Mouse (Mus musculus): Measurements from ENCODE around the gene Ptpn22. TPM values are rescaled to one million over a fixed set of nuclear protein-coding genes. Genes with fewer than 3 reads are reported as not detected.

Gene Ptpn22
- polyA plus RNA-seq, 1 experiment from 2014 or later = 2.4 TPM

GRCm38 (mm10) chr3:103857977-103858563 is 1.5 kb upstream of the Ptpn22 start:
- H3K9ac ChIP-seq (replicated peaks; ENCODE audit: low read depth) = no peak overlapping the region
- ATAC-seq (no peak), DNase-seq (ENCODE audit: low spot score) (no peak)
- H3K4me3 ChIP-seq (ENCODE audit: low read depth, low read length) = no peak overlapping the region
- no peaks in the 10 kb centered on the region for H3K36me3 ChIP-seq (ENCODE audit: insufficient read depth, low read length)
- H3K9me3 ChIP-seq (ENCODE audit: low read length) = no peaks in the 10 kb centered on the region
- WGBS = 83% methylated on average over 6 of the region's 6 CpGs
- H3K4me1 ChIP-seq (ENCODE audit: insufficient read depth, low read depth, low read length) = 0 out of 2 replicates have a peak, but pooled peaks cover 3% of the 10 kb centered on the region
- no peak for TF ChIP-seq CTCF (IDR thresholded peaks at IDR 0.05)
- no peak overlapping the region for H3K27ac ChIP-seq (ENCODE audit: low read length)
- H3K4me2 ChIP-seq (replicated peaks; ENCODE audit: low read depth, low read length) = no peak overlapping the region
- no peaks in the 10 kb centered on the region for H3K27me3 ChIP-seq (replicated peaks; ENCODE audit: insufficient read depth, low read length)

GRCm38 (mm10) chr3:103859851-103860391 is 326 bp downstream of the Ptpn22 start:
- H3K4me3 ChIP-seq (ENCODE audit: low read depth, low read length) = no peak overlapping the region
- no peak overlapping the region for H3K27ac ChIP-seq (ENCODE audit: low read length)
- 0 out of 2 replicates have a peak, but pooled peaks cover 3% of the 10 kb centered on the region for H3K4me1 ChIP-seq (ENCODE audit: insufficient read depth, low read depth, low read length)
- no peaks in the 10 kb centered on the region for H3K9me3 ChIP-seq (ENCODE audit: low read length)
- H3K36me3 ChIP-seq (ENCODE audit: insufficient read depth, low read length) = no peaks in the 10 kb centered on the region
- 51% methylated on average over 6 of the region's 6 CpGs for WGBS
- TF ChIP-seq EP300 (IDR thresholded peaks at IDR 0.05) = no peak
- TF ChIP-seq CTCF (IDR thresholded peaks at IDR 0.05) = no peak
- 0 out of 2 replicates have a peak overlapping the region, but pooled peaks have one; percentile 1 for H3K9ac ChIP-seq (replicated peaks; ENCODE audit: low read depth)
- no peaks in the 10 kb centered on the region for H3K27me3 ChIP-seq (replicated peaks; ENCODE audit: insufficient read depth, low read length)
- ATAC-seq (peak; percentile 55), DNase-seq (ENCODE audit: low spot score) (peak; percentile 53)
- peak overlapping the region; percentile 6; the same call in 1 of the 2 replicates for H3K4me2 ChIP-seq (replicated peaks; ENCODE audit: low read depth, low read length)

- Histone ChIP-seq H3K36me3 (ENCODE audit: insufficient read depth, low read length) (no peaks in the 10 kb centered on the region), H3K27ac (ENCODE audit: low read length) (no peak overlapping the region), H3K4me3 (ENCODE audit: low read depth, low read length) (no peak overlapping the region), H3K9me3 (ENCODE audit: low read length) (no peaks in the 10 kb centered on the region), H3K4me2 (replicated peaks; ENCODE audit: low read depth, low read length) (no peak overlapping the region), H3K27me3 (replicated peaks; ENCODE audit: insufficient read depth, low read length) (no peaks in the 10 kb centered on the region), H3K9ac (replicated peaks; ENCODE audit: low read depth) (no peak overlapping the region), H3K4me1 (ENCODE audit: insufficient read depth, low read depth, low read length) (0 out of 2 replicates have a peak, but pooled peaks cover 3% of the 10 kb centered on the region)
- no peak for ATAC-seq
- WGBS = 62% methylated on average over 4 of the region's 4 CpGs
- DNase-seq (ENCODE audit: low spot score) = no peak
- TF ChIP-seq CTCF (IDR thresholded peaks at IDR 0.05) = no peak
- TF ChIP-seq EP300 (IDR thresholded peaks at IDR 0.05) = no peak
These were observed 3.2 kb downstream of the Ptpn22 start for GRCm38 (mm10) chr3:103862721-103863220.

GRCm38 (mm10) chr3:103864200-103864599 is 4.6 kb downstream of the Ptpn22 start:
- ATAC-seq (no peak), DNase-seq (ENCODE audit: low spot score) (no peak)
- H3K27ac ChIP-seq (ENCODE audit: low read length) = no peak overlapping the region
- H3K9me3 ChIP-seq (ENCODE audit: low read length) = no peaks in the 10 kb centered on the region
- no peaks in the 10 kb centered on the region for H3K27me3 ChIP-seq (replicated peaks; ENCODE audit: insufficient read depth, low read length)
- H3K4me1 ChIP-seq (ENCODE audit: insufficient read depth, low read depth, low read length) = 0 out of 2 replicates have a peak, but pooled peaks cover 3% of the 10 kb centered on the region
- H3K9ac ChIP-seq (replicated peaks; ENCODE audit: low read depth) = no peak overlapping the region
- no peak overlapping the region for H3K4me2 ChIP-seq (replicated peaks; ENCODE audit: low read depth, low read length)
- 72% methylated on average over 6 of the region's 6 CpGs for WGBS
- H3K4me3 ChIP-seq (ENCODE audit: low read depth, low read length) = no peak overlapping the region
- H3K36me3 ChIP-seq (ENCODE audit: insufficient read depth, low read length) = no peaks in the 10 kb centered on the region
- TF ChIP-seq EP300 (IDR thresholded peaks at IDR 0.05) = no peak
- no peak for TF ChIP-seq CTCF (IDR thresholded peaks at IDR 0.05)

GRCm38 (mm10) chr3:103867424-103867971 is 7.9 kb downstream of the Ptpn22 start:
- 89% methylated on average over 5 of the region's 5 CpGs for WGBS
- H3K27me3 ChIP-seq (replicated peaks; ENCODE audit: insufficient read depth, low read length) = no peaks in the 10 kb centered on the region
- no peak for TF ChIP-seq CTCF (IDR thresholded peaks at IDR 0.05)
- no peak overlapping the region for H3K4me3 ChIP-seq (ENCODE audit: low read depth, low read length)
- no peak overlapping the region for H3K4me2 ChIP-seq (replicated peaks; ENCODE audit: low read depth, low read length)
- no peak overlapping the region for H3K9ac ChIP-seq (replicated peaks; ENCODE audit: low read depth)
- DNase-seq (ENCODE audit: low spot score) (no peak), ATAC-seq (no peak)
- H3K9me3 ChIP-seq (ENCODE audit: low read length) = no peaks in the 10 kb centered on the region
- H3K27ac ChIP-seq (ENCODE audit: low read length) = no peak overlapping the region
- H3K4me1 ChIP-seq (ENCODE audit: insufficient read depth, low read depth, low read length) = no peaks in the 10 kb centered on the region
- no peaks in the 10 kb centered on the region for H3K36me3 ChIP-seq (ENCODE audit: insufficient read depth, low read length)

GRCm38 (mm10) chr3:103868008-103868407 is 8.4 kb downstream of the Ptpn22 start:
- ATAC-seq (no peak), DNase-seq (ENCODE audit: low spot score) (no peak)
- no peak overlapping the region for H3K4me3 ChIP-seq (ENCODE audit: low read depth, low read length)
- no peaks in the 10 kb centered on the region for H3K36me3 ChIP-seq (ENCODE audit: insufficient read depth, low read length)
- H3K4me2 ChIP-seq (replicated peaks; ENCODE audit: low read depth, low read length) = no peak overlapping the region
- H3K9ac ChIP-seq (replicated peaks; ENCODE audit: low read depth) = no peak overlapping the region
- no peaks in the 10 kb centered on the region for H3K9me3 ChIP-seq (ENCODE audit: low read length)
- H3K27me3 ChIP-seq (replicated peaks; ENCODE audit: insufficient read depth, low read length) = no peaks in the 10 kb centered on the region
- H3K27ac ChIP-seq (ENCODE audit: low read length) = no peak overlapping the region
- TF ChIP-seq CTCF (IDR thresholded peaks at IDR 0.05) (no peak), EP300 (IDR thresholded peaks at IDR 0.05) (no peak)
- H3K4me1 ChIP-seq (ENCODE audit: insufficient read depth, low read depth, low read length) = no peaks in the 10 kb centered on the region
- WGBS = 57% methylated on average over 4 of the region's 4 CpGs

Measured in lung, postnatal 0 days (tissue).